Mouse (Mus musculus): ENCODE measurements around the gene Mrgprh. TPM values are rescaled to one million over a fixed set of nuclear protein-coding genes. Genes with fewer than 3 reads are reported as not detected.

Gene Mrgprh
- polyA plus RNA-seq, 1 experiment from 2014 or later: not detected

GRCm38 (mm10) chr17:12903372-12904333 lies 27.8 kb downstream of the Mrgprh start:
- 50% methylated on average over 11 of the region's 12 CpGs for WGBS
- 0 out of 2 replicates have a peak, but pooled peaks have one; percentile 60 for ATAC-seq (ENCODE audit: borderline replicate concordance, extremely low read depth, low FRiP score, low TSS enrichment)

GRCm38 (mm10) chr17:12904349-12904748 lies 28.5 kb downstream of the Mrgprh start:
- no peak for ATAC-seq (ENCODE audit: borderline replicate concordance, extremely low read depth, low FRiP score, low TSS enrichment)
- H3K4me3 ChIP-seq: no peak overlapping the region
- no peak overlapping the region for H3K9ac ChIP-seq
- no peaks in the 10 kb centered on the region for H3K27me3 ChIP-seq
- 86% methylated on average over 1 of the region's 1 CpGs for WGBS
- no peaks in the 10 kb centered on the region for H3K9me3 ChIP-seq
- H3K27ac ChIP-seq: no peak overlapping the region
- H3K4me1 ChIP-seq: peaks cover 3% of the 10 kb centered on the region; the same call in 1 of the 2 replicates
- peaks cover 4% of the 10 kb centered on the region; the same call in 1 of the 2 replicates for H3K36me3 ChIP-seq
- no peak overlapping the region for H3K4me2 ChIP-seq

More at GRCm38 (mm10) chr17:12903372-12904333, 27.8 kb downstream of the Mrgprh start:
- no peaks in the 10 kb centered on the region for H3K27me3 ChIP-seq
- peaks cover 4% of the 10 kb centered on the region; the same call in 1 of the 2 replicates for H3K36me3 ChIP-seq
- no peak overlapping the region for H3K9ac ChIP-seq
- H3K9me3 ChIP-seq: no peaks in the 10 kb centered on the region
- no peak overlapping the region for H3K4me2 ChIP-seq
- peaks cover 3% of the 10 kb centered on the region; the same call in 1 of the 2 replicates for H3K4me1 ChIP-seq
- no peak overlapping the region for H3K4me3 ChIP-seq
- H3K27ac ChIP-seq: peak overlapping the region; percentile 60

- WGBS: 84% methylated on average over 4 of the region's 4 CpGs
- ATAC-seq (ENCODE audit: borderline replicate concordance, extremely low read depth, low FRiP score, low TSS enrichment): no peak
- no peak overlapping the region for H3K4me3 ChIP-seq
- H3K27me3 ChIP-seq: no peaks in the 10 kb centered on the region
- H3K36me3 ChIP-seq: peaks cover 7% of the 10 kb centered on the region
- H3K27ac ChIP-seq: no peak overlapping the region
- no peaks in the 10 kb centered on the region for H3K9me3 ChIP-seq
- H3K4me2 ChIP-seq: no peak overlapping the region
- peaks cover 3% of the 10 kb centered on the region; the same call in 1 of the 2 replicates for H3K4me1 ChIP-seq
- H3K9ac ChIP-seq: no peak overlapping the region
Observed at GRCm38 (mm10) chr17:12905810-12906209, 30.0 kb downstream of the Mrgprh start.

- Histone ChIP-seq H3K36me3 (peaks cover 12% of the 10 kb centered on the region), H3K9me3 (no peaks in the 10 kb centered on the region), H3K4me3 (no peak overlapping the region), H3K27me3 (no peaks in the 10 kb centered on the region), H3K4me2 (no peak overlapping the region), H3K9ac (no peak overlapping the region), H3K27ac (no peak overlapping the region), H3K4me1 (peaks cover 3% of the 10 kb centered on the region; the same call in 1 of the 2 replicates)
- no peak for ATAC-seq (ENCODE audit: borderline replicate concordance, extremely low read depth, low FRiP score, low TSS enrichment)
- 90% methylated on average over 9 of the region's 9 CpGs for WGBS
Observed at GRCm38 (mm10) chr17:12906436-12906835, 30.6 kb downstream of the Mrgprh start.

- H3K4me3 ChIP-seq: no peak within 1 kb of the TSS
- H3K4me1 ChIP-seq: 0 out of 2 replicates have a peak, but pooled peaks cover 3% of the 10 kb centered on the region
- no peak within 1 kb of the TSS for H3K9ac ChIP-seq
- H3K4me2 ChIP-seq: no peak within 1 kb of the TSS
- no peak for ATAC-seq (ENCODE audit: borderline replicate concordance, extremely low read depth, low FRiP score, low TSS enrichment)
- no peak within 1 kb of the TSS for H3K27ac ChIP-seq
- WGBS: 74% methylated on average over 35 of the region's 35 CpGs
- H3K9me3 ChIP-seq: no peaks in the 10 kb centered on the region
- H3K36me3 ChIP-seq: peaks cover 37% of the 10 kb centered on the region
- no peaks in the 10 kb centered on the region for H3K27me3 ChIP-seq
Observed at GRCm38 (mm10) chr17:12909361-12910280, 33.8 kb downstream of the Mrgprh start, which contains the start of gene Pnldc1. Gene Pnldc1, minus strand, starts transcription at chr17:12910230.

GRCm38 (mm10) chr17:12910391-12910790 lies 34.6 kb downstream of the Mrgprh start:
- Histone ChIP-seq H3K27ac (no peak overlapping the region), H3K4me2 (no peak overlapping the region), H3K36me3 (peaks cover 37% of the 10 kb centered on the region), H3K4me3 (no peak overlapping the region), H3K9me3 (no peaks in the 10 kb centered on the region), H3K9ac (no peak overlapping the region), H3K4me1 (peaks cover 11% of the 10 kb centered on the region; the same call in 1 of the 2 replicates), H3K27me3 (no peaks in the 10 kb centered on the region)
- WGBS: 82% methylated on average over 8 of the region's 8 CpGs
- no peak for ATAC-seq (ENCODE audit: borderline replicate concordance, extremely low read depth, low FRiP score, low TSS enrichment)

- H3K27me3 ChIP-seq: no peaks in the 10 kb centered on the region
- under 1% methylated on average over 18 of the region's 18 CpGs for WGBS
- H3K4me1 ChIP-seq: peaks cover 19% of the 10 kb centered on the region; the same call in 1 of the 2 replicates
- no peak for ATAC-seq (ENCODE audit: borderline replicate concordance, extremely low read depth, low FRiP score, low TSS enrichment)
- peak within 1 kb of the TSS; percentile 71 for H3K4me2 ChIP-seq
- H3K9me3 ChIP-seq: no peaks in the 10 kb centered on the region
- peaks cover 58% of the 10 kb centered on the region for H3K36me3 ChIP-seq
- peak within 1 kb of the TSS; percentile 69 for H3K4me3 ChIP-seq
- peak within 1 kb of the TSS; percentile 89 for H3K27ac ChIP-seq
- H3K9ac ChIP-seq: peak within 1 kb of the TSS; percentile 97
Observed at GRCm38 (mm10) chr17:12915488-12915880, 39.6 kb downstream of the Mrgprh start, which contains the start of gene Tcp1. Gene Tcp1, plus strand, starts transcription at chr17:12915701.

GRCm38 (mm10) chr17:12915881-12916583 lies 40.2 kb downstream of the Mrgprh start, which contains the start of gene Mrpl18:
Gene Mrpl18, minus strand, starts transcription at chr17:12916345.
- ATAC-seq (ENCODE audit: borderline replicate concordance, extremely low read depth, low FRiP score, low TSS enrichment): peak; percentile 99
- Histone ChIP-seq H3K27ac (peak within 1 kb of the TSS; percentile 89), H3K36me3 (peaks cover 58% of the 10 kb centered on the region), H3K9ac (peak within 1 kb of the TSS; percentile 97), H3K4me2 (peak within 1 kb of the TSS; percentile 71), H3K27me3 (no peaks in the 10 kb centered on the region), H3K9me3 (no peaks in the 10 kb centered on the region), H3K4me1 (peaks cover 19% of the 10 kb centered on the region; the same call in 1 of the 2 replicates), H3K4me3 (peak within 1 kb of the TSS; percentile 69)
- under 1% methylated on average over 56 of the region's 56 CpGs for WGBS

GRCm38 (mm10) chr17:12916588-12917380 lies 41.0 kb downstream of the Mrgprh start:
- WGBS: under 1% methylated on average over 40 of the region's 40 CpGs
- H3K9ac ChIP-seq: peak overlapping the region; percentile 97
- no peaks in the 10 kb centered on the region for H3K27me3 ChIP-seq
- peak overlapping the region; percentile 69 for H3K4me3 ChIP-seq
- H3K27ac ChIP-seq: peak overlapping the region; percentile 89
- peak; percentile 44 for ATAC-seq (ENCODE audit: borderline replicate concordance, extremely low read depth, low FRiP score, low TSS enrichment)
- H3K9me3 ChIP-seq: no peaks in the 10 kb centered on the region
- peaks cover 19% of the 10 kb centered on the region; the same call in 1 of the 2 replicates for H3K4me1 ChIP-seq
- peak overlapping the region; percentile 57 for H3K4me2 ChIP-seq
- H3K36me3 ChIP-seq: peaks cover 59% of the 10 kb centered on the region

GRCm38 (mm10) chr17:12921073-12921472 lies 45.2 kb downstream of the Mrgprh start:
- no peak for ATAC-seq (ENCODE audit: borderline replicate concordance, extremely low read depth, low FRiP score, low TSS enrichment)

More at GRCm38 (mm10) chr17:12921073-12921472, 45.2 kb downstream of the Mrgprh start:
- H3K4me3 ChIP-seq: no peak overlapping the region
- no peak overlapping the region for H3K4me2 ChIP-seq
- no peaks in the 10 kb centered on the region for H3K27me3 ChIP-seq
- 95% methylated on average over 1 of the region's 1 CpGs for WGBS
- H3K27ac ChIP-seq: no peak overlapping the region
- H3K9me3 ChIP-seq: no peaks in the 10 kb centered on the region
- H3K9ac ChIP-seq: no peak overlapping the region
- peaks cover 8% of the 10 kb centered on the region; the same call in 1 of the 2 replicates for H3K4me1 ChIP-seq
- H3K36me3 ChIP-seq: peaks cover 73% of the 10 kb centered on the region
